Mouse (Mus musculus) MEL (cell line): ENCODE data around the gene Frmd4b. TPM values are rescaled to one million over a fixed set of nuclear protein-coding genes. Genes with fewer than 3 reads are reported as not detected.
A peak's percentile ranks its signal among the peaks of the same experiment; 100 is the strongest.

Experiments
- DNase-seq: peaks from one replicate; pipeline ENCODE4 v3.0.0; 2011; ENCODE audit warnings: low read depth, low spot score
- H3K27ac ChIP-seq: 2 replicates; pipeline ENCODE4 v1.5.1; 2012; ENCODE audit warnings: low read depth, mild to moderate bottlenecking, control low read depth, low read length, moderate library complexity; ENCODE audit not compliant: control insufficient read depth
- H3K27me3 ChIP-seq, 2 experiments: fragments of 150-350 bp in 1 of 2; sonication (generic) in 1 of 2; 2 replicates each; pipeline ENCODE4 v1.6.1; 2012; ENCODE audit warnings: low read length in 2 of 2, mild to moderate bottlenecking in 2 of 2, improper control_type of control experiment in 1 of 2, moderate library complexity in 1 of 2; ENCODE audit not compliant: insufficient read depth in 2 of 2, control insufficient read depth in 1 of 2
- H3K36me3 ChIP-seq, 2 experiments: 2 replicates each; pipeline ENCODE4 v1.6.1; 2012 to 2014; ENCODE audit warnings: low read length in 2 of 2, improper control_type of control experiment in 1 of 2, inconsistent platforms in 1 of 2, mild to moderate bottlenecking in 1 of 2; ENCODE audit not compliant: insufficient read depth in 2 of 2, control insufficient read depth in 1 of 2
- H3K4me1 ChIP-seq, 2 experiments: fragments of 150-350 bp in 1 of 2; sonication (generic) in 1 of 2; 2 replicates each; pipeline ENCODE4 v1.6.1; 2012; ENCODE audit warnings: low read length in 2 of 2, improper control_type of control experiment in 1 of 2, mild to moderate bottlenecking in 1 of 2; ENCODE audit not compliant: insufficient read depth in 2 of 2, control insufficient read depth in 1 of 2
- H3K4me3 ChIP-seq, 2 experiments: fragments of 150-350 bp in 1 of 2; sonication (generic) in 1 of 2; 2 replicates each; pipeline ENCODE4 v1.5.1; 2012; ENCODE audit warnings: low read depth in 2 of 2, low read length in 2 of 2, mild to moderate bottlenecking in 2 of 2, moderate library complexity in 2 of 2, control low read depth in 1 of 2, improper control_type of control experiment in 1 of 2; ENCODE audit not compliant: control insufficient read depth in 1 of 2, insufficient read depth in 1 of 2
- H3K79me2 ChIP-seq: 2 replicates; pipeline ENCODE4 v1.6.1; 2012; ENCODE audit warnings: mild to moderate bottlenecking, low read length, moderate library complexity; ENCODE audit not compliant: control insufficient read depth, poor library complexity, insufficient read depth
- H3K9ac ChIP-seq: 2 replicates; pipeline ENCODE4 v1.6.1; 2012; ENCODE audit warnings: low read depth, mild to moderate bottlenecking, control low read depth, low read length, moderate library complexity; ENCODE audit not compliant: control insufficient read depth, poor library complexity, severe bottlenecking
- H3K9me3 ChIP-seq: fragments of 150-350 bp; sonication (generic); replicated peaks from 2 replicates; pipeline ENCODE4 v1.6.1; 2012; ENCODE audit warnings: mild to moderate bottlenecking, low read length, improper control_type of control experiment, moderate library complexity; ENCODE audit not compliant: insufficient read depth
- BHLHE40 ChIP-seq: IDR thresholded peaks from 2 replicates; pipeline ENCODE4 v1.6.1; 2012; ENCODE audit warnings: low read depth, mild to moderate bottlenecking, inconsistent platforms, low read length, improper control_type of control experiment, borderline replicate concordance
- CHD2 ChIP-seq: IDR thresholded peaks from 2 replicates; pipeline ENCODE4 v1.6.1; 2011; ENCODE audit warnings: low read length, improper control_type of control experiment
- CTCF ChIP-seq, 3 experiments: IDR thresholded peaks in 2 of 3; conservative IDR thresholded peaks in 1 of 3; 2 replicates each; pipeline ENCODE4 v1.5.1; 2011 to 2012; ENCODE audit warnings: low read length in 3 of 3, low read depth in 2 of 3, mild to moderate bottlenecking in 2 of 3, improper control_type of control experiment in 1 of 3, inconsistent platforms in 1 of 3, mixed read lengths in 1 of 3, moderate library complexity in 1 of 3; ENCODE audit not compliant: control insufficient read depth in 1 of 3, insufficient read depth in 1 of 3, poor library complexity in 1 of 3, severe bottlenecking in 1 of 3
- E2F4 ChIP-seq: IDR thresholded peaks from 2 replicates; pipeline ENCODE4 v1.6.1; 2011; ENCODE audit warnings: low read depth, low read length, improper control_type of control experiment, borderline replicate concordance
- EP300 ChIP-seq, 2 experiments: IDR thresholded peaks; 2 replicates each; pipeline ENCODE4 v1.6.1; 2011; ENCODE audit warnings: improper control_type of control experiment in 2 of 2, low read length in 2 of 2, low read depth in 1 of 2, mild to moderate bottlenecking in 1 of 2
- ETS1 ChIP-seq: IDR thresholded peaks from 2 replicates; pipeline ENCODE4 v1.6.1; 2012; ENCODE audit warnings: low read depth, mild to moderate bottlenecking, inconsistent platforms, low read length, improper control_type of control experiment, moderate library complexity
- GABPA ChIP-seq: IDR thresholded peaks from 2 replicates; pipeline ENCODE4 v1.6.1; 2012; ENCODE audit warnings: low read depth, mild to moderate bottlenecking, inconsistent platforms, low read length, improper control_type of control experiment, moderate library complexity
- HCFC1 ChIP-seq: IDR thresholded peaks from 2 replicates; pipeline ENCODE4 v1.6.1; 2012; ENCODE audit warnings: low read depth, mild to moderate bottlenecking, inconsistent platforms, low read length, improper control_type of control experiment, moderate library complexity
- JUND ChIP-seq: IDR thresholded peaks from 2 replicates; pipeline ENCODE4 v1.6.1; 2011; ENCODE audit warnings: low read depth, mild to moderate bottlenecking, improper control_type of control experiment, low read length
- KAT2A ChIP-seq: conservative IDR thresholded peaks from 2 replicates; pipeline ENCODE4 v1.6.1; 2012; ENCODE audit warnings: low read depth, low read length, improper control_type of control experiment, inconsistent platforms
- MEF2A ChIP-seq: IDR thresholded peaks from 2 replicates; pipeline ENCODE4 v1.6.1; 2014; ENCODE audit warnings: low read depth, mild to moderate bottlenecking, inconsistent platforms, low read length, improper control_type of control experiment; ENCODE audit not compliant: poor library complexity, insufficient replicate concordance, severe bottlenecking; ENCODE audit errors: extremely low read depth
- MXI1 ChIP-seq: IDR thresholded peaks from 2 replicates; pipeline ENCODE4 v1.6.1; 2011; ENCODE audit warnings: mild to moderate bottlenecking, low read depth, low read length, improper control_type of control experiment
- MYB ChIP-seq: IDR thresholded peaks from 2 replicates; pipeline ENCODE4 v1.6.1; 2011; ENCODE audit warnings: mild to moderate bottlenecking, low read depth, low read length, improper control_type of control experiment
- MYC ChIP-seq: IDR thresholded peaks from 2 replicates; pipeline ENCODE4 v1.6.1; 2011; ENCODE audit warnings: low read depth, mild to moderate bottlenecking, low read length, improper control_type of control experiment, moderate library complexity
- RAD21 ChIP-seq: IDR thresholded peaks from 2 replicates; pipeline ENCODE4 v1.6.1; 2011; ENCODE audit warnings: mild to moderate bottlenecking, low read depth, low read length, improper control_type of control experiment
- SIN3A ChIP-seq: IDR thresholded peaks from 2 replicates; pipeline ENCODE4 v1.6.1; 2012; ENCODE audit warnings: low read length, improper control_type of control experiment, inconsistent platforms
- SMC3 ChIP-seq: IDR thresholded peaks from 2 replicates; pipeline ENCODE4 v1.6.1; 2011; ENCODE audit warnings: low read depth, low read length, improper control_type of control experiment
- TAL1 ChIP-seq: IDR thresholded peaks from 2 replicates; pipeline ENCODE4 v1.6.1; 2012; ENCODE audit warnings: mild to moderate bottlenecking, inconsistent platforms, low read length, moderate library complexity, mixed read lengths
- TBP ChIP-seq: IDR thresholded peaks from 2 replicates; pipeline ENCODE4 v1.8.0; 2011; ENCODE audit warnings: low read depth, low read length, improper control_type of control experiment
- UBTF ChIP-seq: IDR thresholded peaks from 2 replicates; pipeline ENCODE4 v1.6.1; 2012; ENCODE audit warnings: low read depth, mild to moderate bottlenecking, inconsistent platforms, low read length, improper control_type of control experiment, moderate library complexity, borderline replicate concordance; ENCODE audit not compliant: insufficient read depth
- USF1 ChIP-seq: IDR thresholded peaks from 2 replicates; pipeline ENCODE4 v1.6.1; 2014; ENCODE audit warnings: low read depth, mild to moderate bottlenecking, inconsistent platforms, low read length, improper control_type of control experiment, moderate library complexity
- USF2 ChIP-seq, 2 experiments: IDR thresholded peaks; 2 replicates each; pipeline ENCODE4 v1.6.1; 2011 to 2012; ENCODE audit warnings: improper control_type of control experiment in 2 of 2, low read length in 2 of 2, borderline replicate concordance in 1 of 2, inconsistent platforms in 1 of 2, low read depth in 1 of 2, mild to moderate bottlenecking in 1 of 2; ENCODE audit not compliant: insufficient read depth in 1 of 2
- ZMIZ1 ChIP-seq: IDR thresholded peaks from 2 replicates; pipeline ENCODE4 v1.6.1; 2012; ENCODE audit warnings: low read depth, mild to moderate bottlenecking, inconsistent platforms, low read length, improper control_type of control experiment, moderate library complexity
- ZNF384 ChIP-seq: IDR thresholded peaks from 2 replicates; pipeline ENCODE4 v1.6.1; 2012; ENCODE audit warnings: low read depth, mild to moderate bottlenecking, inconsistent platforms, low read length, improper control_type of control experiment
- polyA plus RNA-seq, 2 experiments: library from polyadenylated mRNA; stranded (reverse) in 1 of 2; unstranded in 1 of 2; fragments of >175 nt in 1 of 2; fragments of >200 nt in 1 of 2; gene quantifications; 2 replicates each; pipeline versions ENCODE4 v1.2.1 to v1.2.4; 2012; ENCODE audit warnings: low replicate concordance in 2 of 2, low read depth in 1 of 2; ENCODE audit not compliant: insufficient read length in 2 of 2, insufficient read depth in 1 of 2, missing spikeins in 1 of 2
- total RNA-seq: library from RNA; depleted of rRNA; stranded (reverse); fragments of 300-350 nt; gene quantifications from 2 replicates; pipeline ENCODE4 v1.2.3, GENCODE M21; 2012

Frmd4b gene
- total and polyA plus RNA-seq, 3 experiments: 0.18 TPM; not detected in 2

DNA sequence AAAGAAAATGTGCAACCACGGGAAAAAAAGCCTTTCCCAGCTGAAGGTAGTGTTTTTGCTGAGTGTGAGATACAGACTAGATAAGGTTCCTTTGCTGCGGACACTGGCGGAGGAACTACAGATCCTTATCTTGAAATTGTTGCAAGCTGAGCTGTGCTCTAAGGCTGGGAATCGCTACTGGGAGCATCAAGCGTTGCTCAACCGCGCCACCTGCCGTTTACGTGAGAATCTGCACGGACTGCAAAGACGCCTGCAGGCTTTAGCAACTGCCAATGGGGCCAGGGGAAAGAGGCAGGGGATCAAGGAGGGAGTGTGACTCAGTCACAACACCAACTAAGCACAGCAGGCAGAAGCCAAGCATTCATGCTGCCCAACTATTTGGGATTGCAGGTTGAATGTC lies 94.2 kb downstream of the Frmd4b start (continued):
- TF ChIP-seq CTCF (IDR thresholded peaks at IDR 0.05 in 2 of 3, conservative IDR thresholded peaks at IDR 0.05 in 1 of 3; ENCODE audit: control insufficient read depth in 1 of 3, insufficient read depth in 1 of 3, low read depth in 2 of 3, low read length in 3 of 3, poor library complexity in 1 of 3, severe bottlenecking in 1 of 3): peak; percentile 82 to 91 (median 86)
- no peak for TF ChIP-seq MYC
- no peak for TF ChIP-seq CHD2
- no peak for TF ChIP-seq MXI1
- TF ChIP-seq JUND: no peak
- TF ChIP-seq EP300 (IDR thresholded peaks at IDR 0.05; ENCODE audit: low read depth in 1 of 2, low read length in 2 of 2): no peak
- no peak for TF ChIP-seq BHLHE40
- peak; percentile 90 for TF ChIP-seq SMC3
- TF ChIP-seq TBP: no peak
- TF ChIP-seq MYB: no peak
- no peak for TF ChIP-seq UBTF
- TF ChIP-seq ETS1: 0 out of 2 replicates have a peak, but pooled peaks have one; percentile 15
- no peak for TF ChIP-seq KAT2A
- TF ChIP-seq GABPA: no peak
- no peak for TF ChIP-seq MEF2A
- TF ChIP-seq USF2 (IDR thresholded peaks at IDR 0.05; ENCODE audit: borderline replicate concordance in 1 of 2, insufficient read depth in 1 of 2, low read depth in 1 of 2, low read length in 2 of 2): no peak
- TF ChIP-seq ZMIZ1: no peak
- TF ChIP-seq RAD21: peak; percentile 69
- TF ChIP-seq USF1: no peak
- TF ChIP-seq ZNF384: no peak
- TF ChIP-seq SIN3A: no peak
- TF ChIP-seq, all 39 proteins: peak for 6

DNA sequence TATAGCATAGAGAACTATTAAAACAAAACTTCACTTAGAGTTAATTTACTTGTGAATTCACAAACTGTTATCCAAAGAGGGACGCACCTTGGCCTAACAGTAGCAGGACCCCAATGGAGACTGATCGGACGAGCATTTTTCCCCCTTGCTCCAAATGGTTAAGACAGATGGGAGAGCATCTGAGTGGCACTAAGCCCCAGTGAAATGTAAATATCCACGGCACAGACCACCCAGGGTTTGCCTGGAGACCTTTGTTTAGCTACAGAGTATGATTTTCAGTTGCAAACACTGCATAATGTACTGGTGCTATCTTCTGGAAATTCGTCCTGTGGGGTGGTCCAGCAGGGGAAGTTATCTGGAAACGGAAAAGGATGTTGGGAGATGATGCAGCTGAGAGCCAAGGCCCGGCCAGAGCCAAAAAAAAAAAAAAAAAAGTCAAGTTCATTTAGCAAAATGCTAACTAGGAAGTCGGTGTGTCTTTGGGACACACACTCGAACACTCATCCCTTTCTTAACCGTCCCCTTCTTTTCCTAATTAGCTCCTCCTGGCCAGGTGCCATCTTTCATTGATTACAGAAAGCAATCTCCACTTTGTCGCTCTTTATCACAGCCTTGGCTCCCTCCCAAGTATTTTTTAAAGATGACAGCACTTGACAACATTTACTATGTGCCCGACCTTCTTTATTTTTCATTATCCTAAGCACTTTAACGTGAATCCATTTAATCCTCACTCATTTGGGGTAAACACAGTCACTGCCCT lies 95.9 kb downstream of the Frmd4b start:
- Histone ChIP-seq H3K9ac (no peak overlapping the region), H3K9me3 (no peaks in the 10 kb centered on the region), H3K27me3 (0 out of 4 replicates have a peak, but pooled peaks cover 0 to 1% of the 10 kb centered on the region in 2 experiments), H3K4me3 (no peak overlapping the region), H3K4me1 (no peaks in the 10 kb centered on the region; a peak in 1 of 4 replicates), H3K27ac (no peak overlapping the region), H3K36me3 (no peaks in the 10 kb centered on the region; a peak in 1 of 4 replicates), H3K79me2 (no peaks in the 10 kb centered on the region)
- TF ChIP-seq TAL1 (no peak), E2F4 (no peak), HCFC1 (no peak)
- no peak for DNase-seq
